Mouse (Mus musculus) embryonic facial prominence, embryonic 11.5 days (tissue): Measurements from ENCODE around the gene Wdr13. TPM values are rescaled to one million over a fixed set of nuclear protein-coding genes. Genes with fewer than 3 reads are reported as not detected.
"Not testable (repeated sequence)": the region's sequence is repeated elsewhere in the genome, so short reads cannot be mapped to it uniquely, and the experiment has no call there.

Source experiments
- ATAC-seq: fragments of 200-750 bp; cut with Nextera tagmentation; replicated peaks from 2 replicates; pipeline ENCODE4 v1.8.0; 2017; ENCODE audit warnings: low read depth; ENCODE audit not compliant: insufficient number of reproducible peaks, low FRiP score, low TSS enrichment
- DNase-seq: peaks from one replicate; pipeline ENCODE4 v3.0.0-alpha.2; 2015; ENCODE audit warnings: low spot score
- H3K27ac ChIP-seq: fragments of 300-500 bp; sonication (generic); replicated peaks from 2 replicates; pipeline ENCODE4 v1.5.1; 2014; ENCODE audit warnings: mild to moderate bottlenecking, low read depth, low read length, control low read depth
- H3K27me3 ChIP-seq: fragments of 300-500 bp; sonication (generic); 2 replicates; pipeline ENCODE4 v1.6.1; 2014; ENCODE audit warnings: mild to moderate bottlenecking, low read length, moderate library complexity, mixed read lengths; ENCODE audit not compliant: control insufficient read depth, insufficient read depth
- H3K36me3 ChIP-seq: fragments of 300-500 bp; sonication (generic); replicated peaks from 2 replicates; pipeline ENCODE4 v1.6.1; 2014; ENCODE audit warnings: low read depth, mild to moderate bottlenecking, low read length, moderate library complexity, mixed read lengths; ENCODE audit not compliant: control insufficient read depth, insufficient read depth
- H3K4me1 ChIP-seq: fragments of 300-500 bp; sonication (generic); 2 replicates; pipeline ENCODE4 v1.6.1; 2014; ENCODE audit warnings: low read length, mixed read lengths; ENCODE audit not compliant: control insufficient read depth, insufficient read depth
- H3K4me2 ChIP-seq: fragments of 300-500 bp; sonication (generic); 2 replicates; pipeline ENCODE4 v1.6.1; 2014; ENCODE audit warnings: low read depth, mild to moderate bottlenecking, control low read depth, low read length, moderate library complexity
- H3K4me3 ChIP-seq: fragments of 300-500 bp; sonication (generic); 2 replicates; pipeline ENCODE4 v1.5.1; 2014; ENCODE audit warnings: low read depth, low read length, control low read depth
- H3K9ac ChIP-seq: fragments of 300-500 bp; sonication (generic); replicated peaks from 2 replicates; pipeline ENCODE4 v1.6.1; 2014; ENCODE audit warnings: mild to moderate bottlenecking, control low read depth, low read length
- H3K9me3 ChIP-seq: fragments of 300-500 bp; sonication (generic); replicated peaks from 2 replicates; pipeline ENCODE4 v1.6.1; 2016; ENCODE audit warnings: mild to moderate bottlenecking, low read length, inconsistent platforms, mixed read lengths; ENCODE audit not compliant: control insufficient read depth
- WGBS: fragments of 180-500 bp; shearing (Covaris S2); extraction: QIAGEN DNeasy Blood & Tissue Kit; methylation state at CpG from one replicate; pipeline ENCODE4 v1.1.7; 2014; 5-methylcytosine and 5-hydroxymethylcytosine counted together
- polyA plus RNA-seq: library from polyadenylated mRNA; unstranded; fragments of >200 nt; fragmentation: Nextera tagmentation; extraction: Ambion mirVana; gene quantifications from 2 replicates; pipeline ENCODE4 v1.2.1, GENCODE M21; 2014

The Wdr13 gene
- polyA plus RNA-seq, 1 experiment from 2014 or later = 15.1 TPM

DNA sequence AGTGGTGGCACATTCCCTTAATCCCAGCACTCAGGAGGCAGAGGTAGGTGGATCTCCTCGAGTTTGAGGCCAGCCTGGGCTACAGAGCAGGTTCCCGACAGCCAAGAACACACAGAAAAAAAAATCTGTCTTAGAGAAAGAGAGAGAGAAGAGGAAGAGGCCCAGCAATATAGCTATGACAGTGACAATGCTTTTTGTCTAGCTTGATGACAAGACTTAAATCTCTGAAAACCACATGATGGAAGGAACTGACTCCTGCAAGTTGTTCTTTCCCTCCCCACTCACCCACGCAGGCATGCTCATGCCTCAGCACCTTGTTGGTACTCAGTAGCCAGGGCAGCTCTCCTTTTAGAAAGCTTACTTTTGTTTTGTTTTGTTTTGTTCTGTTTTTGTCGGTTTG lies 33.3 kb downstream of the Wdr13 start:
- ATAC-seq = no peak
- Histone ChIP-seq H3K9me3 (no peaks in the 10 kb centered on the region), H3K4me2 (no peak overlapping the region), H3K27me3 (no peaks in the 10 kb centered on the region), H3K4me3 (no peak overlapping the region), H3K4me1 (no peaks in the 10 kb centered on the region), H3K36me3 (no peaks in the 10 kb centered on the region), H3K9ac (no peak overlapping the region), H3K27ac (no peak overlapping the region)
- 65% methylated on average over 4 of the region's 4 CpGs for WGBS
- no peak for DNase-seq

DNA sequence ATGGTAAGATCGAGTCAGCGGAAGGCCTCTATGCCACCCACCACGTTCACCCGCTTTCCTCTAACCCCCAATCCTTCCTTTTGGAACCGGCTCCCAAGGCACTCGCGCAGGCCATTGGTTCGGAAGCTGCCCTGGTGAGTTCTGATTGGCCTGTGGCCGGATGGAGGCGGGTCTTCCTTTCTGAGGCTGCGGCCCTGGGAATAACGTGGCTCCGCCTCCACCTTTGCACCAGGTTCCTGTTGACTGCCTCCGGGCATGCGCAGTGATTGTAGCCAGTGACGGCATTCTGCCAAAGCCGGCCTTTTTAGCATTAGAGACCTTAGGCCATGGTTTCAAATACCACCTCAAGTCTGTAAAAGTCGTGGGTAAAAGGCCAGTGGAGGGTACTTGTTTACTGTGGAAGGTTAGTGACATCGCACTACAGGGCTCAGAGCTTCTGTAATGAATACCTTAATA lies 35.9 kb downstream of the Wdr13 start:
- WGBS = 7% methylated on average over 15 of the region's 19 CpGs
- Histone ChIP-seq H3K36me3 (no peaks in the 10 kb centered on the region), H3K4me1 (no peaks in the 10 kb centered on the region), H3K4me3 (0 out of 2 replicates have a peak overlapping the region, but pooled peaks have one; percentile 4), H3K27ac (no peak overlapping the region), H3K27me3 (no peaks in the 10 kb centered on the region), H3K9ac (peak overlapping the region; percentile 7; the same call in 1 of the 2 replicates), H3K4me2 (peak overlapping the region; percentile 21; the same call in 1 of the 2 replicates), H3K9me3 (no peaks in the 10 kb centered on the region)
- ATAC-seq (peak; percentile 93), DNase-seq (peak; percentile 94)

DNA sequence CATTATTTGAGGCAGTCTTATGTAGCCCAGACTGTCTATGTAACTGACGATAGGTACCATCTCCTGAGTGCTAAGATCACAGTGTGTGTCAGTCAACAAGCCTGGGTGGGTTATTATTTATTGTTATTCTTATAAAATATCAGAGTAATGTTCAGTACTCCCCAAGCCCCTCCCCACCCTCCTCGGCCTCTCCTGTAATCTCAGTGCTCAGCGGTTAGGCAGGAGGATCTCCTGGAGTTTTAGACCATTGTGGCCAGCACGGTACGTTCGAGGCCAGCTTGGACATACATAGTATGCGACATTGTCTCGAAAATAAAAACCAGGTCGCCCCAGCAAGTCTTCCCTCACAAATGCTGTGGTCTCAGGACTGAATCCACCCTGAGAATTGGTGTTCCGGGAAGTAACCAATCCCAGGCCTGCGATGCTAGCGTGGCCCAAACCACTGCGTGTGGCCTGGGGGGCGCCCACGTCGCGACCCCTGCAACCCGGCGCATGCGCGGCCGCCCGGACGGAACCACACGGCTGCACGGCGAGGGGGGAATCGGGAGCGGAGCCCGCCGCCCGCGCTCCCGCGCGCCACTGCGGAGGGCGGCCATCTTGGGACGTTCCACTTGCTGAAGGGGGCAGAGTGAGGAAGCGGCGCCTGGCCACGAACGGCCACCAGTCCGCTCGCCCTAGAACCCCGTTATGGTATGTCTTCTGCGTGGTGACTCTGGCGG lies 36.5 kb downstream of the Wdr13 start:
- not testable (repeated sequence) for H3K4me1 ChIP-seq, DNase-seq, H3K27me3 ChIP-seq, H3K4me2 ChIP-seq, H3K27ac ChIP-seq, H3K9ac ChIP-seq, H3K9me3 ChIP-seq, H3K36me3 ChIP-seq
- H3K4me3 ChIP-seq = peak overlapping the region; percentile 17
- WGBS = 23% methylated on average over 26 of the region's 48 CpGs
- ATAC-seq = peak; percentile 91

DNA sequence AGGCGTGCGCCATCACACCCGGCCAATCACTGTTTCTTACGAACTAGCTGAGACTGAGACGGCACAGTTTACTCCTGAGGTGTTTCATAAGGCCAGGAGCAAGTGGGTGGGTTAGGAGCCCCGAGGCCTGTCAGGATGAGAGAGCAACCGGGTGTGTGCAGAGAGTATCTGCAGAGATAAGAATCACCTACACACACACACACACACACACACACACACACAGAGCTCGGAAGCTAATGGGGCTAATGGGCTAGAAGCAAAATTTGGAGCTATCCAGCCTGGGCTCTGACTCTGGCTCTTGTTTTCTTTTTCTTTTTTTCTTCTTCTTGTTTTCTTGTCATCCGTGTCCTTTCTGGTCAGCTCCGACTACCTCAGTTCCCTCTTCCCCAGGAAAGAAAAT lies 37.1 kb downstream of the Wdr13 start:
- WGBS = 74% methylated on average over 10 of the region's 10 CpGs
- no peak overlapping the region for H3K27ac ChIP-seq

DNA sequence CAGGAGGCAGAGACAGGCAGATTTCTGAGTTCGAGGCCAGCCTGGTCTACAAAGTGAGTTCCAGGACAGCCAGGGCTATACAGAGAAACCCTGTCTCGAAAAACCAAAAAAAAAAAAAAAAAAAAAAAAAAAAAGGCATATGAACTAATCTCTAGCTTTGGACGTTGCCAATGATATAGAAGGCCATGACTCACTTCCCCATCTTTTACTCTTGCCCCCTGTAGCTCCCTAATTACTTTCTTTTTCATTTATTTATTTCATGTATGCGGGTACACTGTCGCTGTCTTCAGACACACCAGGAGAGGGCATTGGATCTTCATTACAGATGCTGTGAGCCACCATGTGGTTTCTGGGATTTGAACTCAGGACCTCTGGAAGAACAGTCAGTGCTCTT lies 41.7 kb downstream of the Wdr13 start:
- not testable (repeated sequence) for H3K36me3 ChIP-seq, H3K4me1 ChIP-seq, H3K27me3 ChIP-seq, H3K4me2 ChIP-seq, H3K4me3 ChIP-seq, H3K27ac ChIP-seq, ATAC-seq, DNase-seq, H3K9me3 ChIP-seq, H3K9ac ChIP-seq
- 78% methylated on average over 4 of the region's 5 CpGs for WGBS

More for the DNA sequence above, 37.1 kb downstream of the Wdr13 start:
- H3K27me3 ChIP-seq = no peaks in the 10 kb centered on the region
- no peak overlapping the region for H3K9ac ChIP-seq
- H3K9me3 ChIP-seq = no peaks in the 10 kb centered on the region
- H3K36me3 ChIP-seq = no peaks in the 10 kb centered on the region
- no peaks in the 10 kb centered on the region for H3K4me1 ChIP-seq
- ATAC-seq = no peak
- DNase-seq = no peak
- H3K4me3 ChIP-seq = peak overlapping the region; percentile 17; the same call in 1 of the 2 replicates
- no peak overlapping the region for H3K4me2 ChIP-seq

DNA sequence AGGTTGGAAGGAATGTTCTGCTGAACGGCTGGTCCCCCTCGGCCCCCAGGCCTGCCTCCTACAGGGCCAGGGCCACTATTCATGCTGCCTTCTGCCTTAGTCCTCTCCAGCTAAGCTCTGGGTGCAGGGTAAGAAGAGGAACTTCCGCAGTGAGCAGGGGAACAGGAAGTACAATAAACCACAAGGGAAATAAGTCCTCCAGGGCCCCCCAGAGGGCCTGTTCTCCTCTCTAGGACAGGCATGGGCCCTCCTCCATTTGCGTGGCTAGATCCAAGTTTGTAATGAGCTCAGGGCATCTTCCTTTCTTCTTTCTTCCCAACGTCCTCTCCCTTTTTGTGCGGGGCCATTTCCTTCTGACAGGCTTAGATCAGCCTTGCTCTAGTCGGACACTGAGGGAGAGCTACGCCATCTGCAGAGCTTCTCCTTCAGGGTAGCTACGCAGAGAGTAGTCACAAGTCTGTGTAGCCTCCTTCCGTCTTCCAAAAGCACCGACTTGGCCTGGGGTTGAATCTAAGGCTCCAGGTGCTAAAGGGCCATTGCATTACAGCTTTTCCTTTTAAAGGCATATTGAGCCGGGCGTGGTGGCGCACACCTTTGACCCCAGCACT lies 42.2 kb downstream of the Wdr13 start, which contains the start of gene Was:
Was (minus strand) TSS at position 153 of the 608 bp plus-strand sequence.
- WGBS = 87% methylated on average over 14 of the region's 14 CpGs
- H3K27ac ChIP-seq = no peak within 1 kb of the TSS
- H3K9me3 ChIP-seq = no peaks in the 10 kb centered on the region
- no peaks in the 10 kb centered on the region for H3K27me3 ChIP-seq
- ATAC-seq (no peak), DNase-seq (no peak)
- no peak within 1 kb of the TSS for H3K9ac ChIP-seq
- no peak within 1 kb of the TSS for H3K4me2 ChIP-seq
- no peak within 1 kb of the TSS for H3K4me3 ChIP-seq
- no peaks in the 10 kb centered on the region for H3K36me3 ChIP-seq
- H3K4me1 ChIP-seq = no peaks in the 10 kb centered on the region

DNA sequence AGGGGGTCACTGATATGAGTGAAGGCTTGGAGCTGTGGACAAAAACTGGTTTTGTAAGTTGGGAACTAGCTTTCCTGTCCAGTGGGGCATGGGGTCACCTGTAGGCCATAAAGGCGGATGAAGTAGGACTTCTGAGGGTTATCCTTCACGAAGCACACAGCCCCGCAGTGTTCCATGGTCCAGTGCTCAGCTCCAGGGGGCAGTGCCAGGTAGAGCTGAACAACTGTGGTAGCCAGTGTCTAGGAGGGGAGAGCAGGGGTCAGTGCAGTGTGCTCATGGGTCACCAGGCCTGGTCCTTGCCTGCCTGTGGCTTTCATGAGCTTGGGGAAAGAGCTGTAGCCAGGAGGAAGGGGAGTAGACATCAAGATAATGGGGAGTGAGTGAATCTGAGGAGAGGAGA lies 42.9 kb downstream of the Wdr13 start:
- H3K36me3 ChIP-seq = no peaks in the 10 kb centered on the region
- no peak overlapping the region for H3K4me2 ChIP-seq
- DNase-seq (no peak), ATAC-seq (no peak)
- no peaks in the 10 kb centered on the region for H3K27me3 ChIP-seq
- H3K4me1 ChIP-seq = no peaks in the 10 kb centered on the region
- H3K4me3 ChIP-seq = no peak overlapping the region
- 75% methylated on average over 3 of the region's 3 CpGs for WGBS
- H3K9me3 ChIP-seq = no peaks in the 10 kb centered on the region
- no peak overlapping the region for H3K27ac ChIP-seq
- H3K9ac ChIP-seq = no peak overlapping the region

DNA sequence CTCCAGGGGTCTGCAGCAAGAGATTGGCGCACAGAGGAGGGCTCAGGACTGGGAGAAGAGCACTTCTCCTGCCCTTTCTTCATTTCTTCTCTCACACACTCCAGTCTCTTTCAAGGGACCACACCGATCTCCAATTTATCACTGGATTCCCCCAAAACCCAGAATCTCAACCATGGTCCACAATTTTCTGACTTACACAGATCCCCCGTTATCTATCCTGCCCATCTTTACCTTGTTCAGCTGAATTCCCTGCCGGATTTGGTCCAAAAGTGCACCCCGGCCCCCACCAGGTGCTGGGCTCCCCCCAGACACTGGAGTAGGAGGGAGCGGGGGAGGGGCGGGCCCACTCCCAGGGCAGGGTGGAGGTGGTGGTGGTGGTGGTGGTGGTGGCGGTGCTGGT lies 47.1 kb downstream of the Wdr13 start:
- no peak overlapping the region for H3K4me3 ChIP-seq
- H3K27me3 ChIP-seq = no peaks in the 10 kb centered on the region
- no peak overlapping the region for H3K4me2 ChIP-seq
- no peaks in the 10 kb centered on the region for H3K9me3 ChIP-seq
- H3K27ac ChIP-seq = no peak overlapping the region
- WGBS = 85% methylated on average over 7 of the region's 8 CpGs
- no peaks in the 10 kb centered on the region for H3K36me3 ChIP-seq
- DNase-seq = no peak
- ATAC-seq = no peak
- H3K9ac ChIP-seq = no peak overlapping the region
- H3K4me1 ChIP-seq = no peaks in the 10 kb centered on the region
